Mouse (Mus musculus): ENCODE measurements around the gene Tspan4. TPM values are rescaled to one million over a fixed set of nuclear protein-coding genes. Genes with fewer than 3 reads are reported as not detected.

Tspan4 gene
- polyA plus RNA-seq, 1 experiment = 40.9 TPM

DNA sequence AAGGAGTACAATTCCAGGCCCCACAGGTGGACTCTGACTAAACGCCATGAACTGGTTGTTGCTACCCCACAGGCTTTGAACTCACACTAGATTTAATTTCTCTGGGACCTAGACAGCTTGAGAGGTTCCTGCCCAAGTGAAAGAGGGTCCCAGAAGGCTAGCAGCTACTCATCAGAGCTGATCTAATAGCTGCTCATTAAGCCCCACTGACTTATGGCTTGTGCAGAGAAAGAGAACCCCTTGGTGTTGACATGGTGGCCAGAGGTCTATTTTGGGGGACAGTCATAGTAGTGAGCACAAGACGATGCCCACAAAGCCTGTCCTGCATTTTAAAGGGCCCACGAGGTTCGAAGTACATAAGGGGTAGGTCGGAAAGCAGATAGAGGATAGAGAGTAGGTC is 880 bp upstream of the Tspan4 start:
- DNase-seq (ENCODE audit: extremely low spot score in 1 of 2, low spot score in 1 of 2) = no peak

DNA sequence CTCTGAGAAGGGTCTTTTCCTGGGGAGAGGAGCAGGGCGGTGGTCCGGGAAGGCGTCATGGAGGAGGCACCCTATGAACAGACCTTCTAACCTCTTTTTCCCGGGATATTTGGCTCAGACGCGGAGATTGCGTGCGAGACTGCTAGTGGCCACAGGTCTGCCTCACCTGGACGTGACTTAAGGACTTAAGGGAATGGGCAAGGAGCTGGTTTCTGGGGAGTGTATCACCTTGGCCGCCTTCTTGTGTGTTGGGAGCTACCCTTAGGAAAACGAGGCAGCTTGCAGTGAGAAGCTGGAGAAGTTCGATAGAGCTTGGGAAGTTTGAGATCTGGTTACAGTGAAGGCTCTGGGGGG is 742 bp downstream of the Tspan4 start:
- no peak for DNase-seq (ENCODE audit: extremely low spot score in 1 of 2, low spot score in 1 of 2)

DNA sequence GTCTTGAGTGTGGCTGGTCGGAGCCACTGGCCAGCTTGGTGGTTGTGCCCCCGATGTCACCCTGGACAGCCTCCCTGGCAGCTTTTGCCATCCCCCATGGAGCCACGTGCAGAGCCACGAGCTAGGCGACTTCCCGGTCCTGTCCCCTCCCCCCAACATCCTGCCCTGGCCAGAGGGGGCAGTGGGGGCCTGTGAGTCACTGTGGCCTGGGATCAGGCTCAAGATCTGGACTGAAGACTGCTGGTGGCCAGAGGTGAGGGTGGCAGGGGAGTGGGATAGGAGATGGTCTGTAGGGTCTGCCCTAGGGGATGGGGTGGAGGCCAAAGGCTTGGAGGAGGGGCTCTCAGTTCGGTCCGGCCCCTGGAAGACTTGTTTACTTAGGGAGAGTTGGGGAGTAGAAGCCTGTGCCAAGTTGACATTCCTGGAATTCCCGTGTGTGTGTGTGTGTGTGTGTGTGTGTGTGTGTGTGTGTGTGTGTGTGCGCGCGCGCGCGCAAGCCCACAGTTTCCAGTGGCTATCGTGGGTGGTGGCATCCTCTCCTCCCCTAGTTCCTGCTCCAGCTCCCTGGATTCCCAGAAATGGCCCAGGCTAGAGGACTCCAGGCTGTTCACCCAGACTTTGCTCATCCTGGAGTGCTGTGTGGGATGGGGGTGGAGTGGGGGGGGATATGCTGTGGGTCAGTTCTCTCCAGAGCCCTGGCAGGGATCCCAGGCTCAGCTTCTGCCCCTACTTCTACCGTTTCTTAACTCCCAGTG is 1.4 kb downstream of the Tspan4 start:
- DNase-seq (ENCODE audit: extremely low spot score in 1 of 2, low spot score in 1 of 2) = peak in 1 of 2 experiments; percentile 55

DNA sequence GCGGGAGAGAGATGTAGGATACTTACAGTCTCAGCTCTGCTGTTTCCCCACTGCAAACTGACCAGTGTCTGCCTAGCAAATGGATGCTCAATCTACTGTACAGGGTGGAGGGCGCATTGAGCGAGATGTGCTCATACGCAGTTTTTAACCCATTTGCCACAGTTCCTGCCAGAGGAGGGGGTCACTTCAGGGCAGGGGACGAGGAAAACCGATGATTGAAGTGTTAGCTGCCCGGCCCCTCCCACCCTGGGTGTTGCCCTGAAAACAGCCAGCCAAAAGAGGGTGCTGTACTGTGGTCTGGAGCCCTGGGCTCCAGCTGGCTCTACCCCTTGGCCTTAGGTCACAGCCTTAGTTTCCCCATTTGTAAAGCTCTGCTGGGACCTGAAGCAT is 1.9 kb downstream of the Tspan4 start:
- DNase-seq (ENCODE audit: extremely low spot score in 1 of 2, low spot score in 1 of 2) = no peak

DNA sequence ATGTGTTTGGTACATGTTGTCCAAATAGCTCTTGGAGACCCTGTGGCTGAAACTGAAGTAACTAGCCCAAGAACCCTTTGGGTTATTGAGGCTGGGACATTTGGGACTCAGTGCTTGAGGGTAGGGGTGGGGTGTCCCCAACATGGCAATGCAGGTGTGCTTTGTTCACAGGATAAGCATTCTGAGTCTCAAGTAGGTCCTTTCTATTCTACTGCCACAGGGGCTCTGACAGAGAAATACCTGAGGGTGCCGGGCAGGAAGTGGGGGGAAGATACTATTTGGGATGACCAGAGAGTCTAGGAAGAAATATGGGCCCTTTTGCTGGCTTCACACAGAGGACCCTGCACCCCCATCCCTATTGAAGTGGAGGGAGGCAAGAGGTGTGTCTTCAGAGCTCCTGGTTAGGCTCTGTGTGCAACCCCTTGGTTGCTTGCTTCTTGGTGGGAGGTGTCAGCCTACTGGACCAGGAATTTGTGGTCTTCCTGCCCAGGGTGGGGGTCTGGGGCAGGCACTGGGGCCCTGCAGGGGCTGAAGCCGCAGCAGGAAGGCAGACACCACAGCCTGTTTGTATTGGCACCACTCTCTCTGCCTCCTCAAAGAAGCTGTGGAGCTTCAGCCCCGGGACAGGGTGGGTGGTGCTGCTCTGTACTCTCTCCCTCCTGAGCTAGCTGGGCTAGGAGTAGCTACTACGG is 2.7 kb downstream of the Tspan4 start:
- no peak for DNase-seq (ENCODE audit: extremely low spot score in 1 of 2, low spot score in 1 of 2)

DNA sequence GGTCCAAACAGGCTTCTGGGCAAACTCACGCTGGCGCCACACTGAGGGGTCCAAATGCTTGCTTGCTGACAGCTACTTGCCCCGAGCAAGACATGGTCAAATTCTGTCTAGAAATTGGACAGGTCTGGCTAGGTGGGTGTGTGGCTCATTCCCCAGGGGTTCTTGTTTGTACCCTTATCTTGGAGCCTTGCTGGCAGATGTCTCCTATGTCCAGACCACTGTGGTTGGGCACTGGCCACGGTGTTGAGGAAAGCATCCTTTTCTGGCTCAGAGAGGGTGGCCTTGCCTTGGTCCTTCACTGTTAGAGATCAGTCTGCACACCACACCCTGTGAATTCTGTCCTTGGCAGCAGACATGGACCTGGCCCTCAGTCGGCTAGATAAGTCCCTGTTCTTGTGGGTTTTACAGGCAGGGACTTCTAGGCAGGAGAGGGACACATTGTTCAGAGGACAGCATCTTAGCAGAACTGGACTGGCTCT is 3.3 kb downstream of the Tspan4 start:
- DNase-seq (ENCODE audit: extremely low spot score in 1 of 2, low spot score in 1 of 2) = no peak

DNA sequence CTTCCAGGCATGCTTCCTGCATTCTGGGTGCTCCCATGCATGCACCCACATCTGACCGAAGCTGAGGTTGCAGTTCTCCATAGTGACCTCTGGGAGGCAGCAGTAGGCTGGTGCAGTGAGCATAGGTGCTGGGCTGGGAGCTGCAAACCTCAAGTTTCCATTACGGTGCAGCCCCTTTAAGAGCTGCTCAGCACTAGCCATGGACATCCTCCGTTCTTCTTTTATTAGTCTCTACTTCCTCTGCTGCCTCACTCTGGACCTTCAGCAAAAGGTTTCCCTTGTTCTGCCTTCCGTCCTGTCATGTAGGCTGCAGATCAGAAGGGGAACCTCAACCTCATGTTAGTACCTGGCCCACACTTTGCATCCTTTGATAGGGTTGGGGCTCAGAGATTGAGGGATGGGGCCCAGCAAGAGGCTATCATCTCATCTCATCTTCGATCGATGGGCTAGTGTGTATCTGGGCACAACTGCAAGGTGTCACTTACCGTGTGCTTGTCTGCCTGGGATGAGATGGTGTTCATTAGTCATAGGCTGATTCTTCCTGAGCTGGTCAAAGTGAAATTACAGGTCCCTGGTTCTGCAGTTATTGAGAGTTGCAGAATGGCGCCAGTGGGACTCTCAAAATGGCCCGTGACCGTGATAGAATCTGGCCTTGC is 5.9 kb downstream of the Tspan4 start:
- DNase-seq (ENCODE audit: extremely low spot score in 1 of 2, low spot score in 1 of 2) = peak in 1 of 2 experiments; percentile 85

DNA sequence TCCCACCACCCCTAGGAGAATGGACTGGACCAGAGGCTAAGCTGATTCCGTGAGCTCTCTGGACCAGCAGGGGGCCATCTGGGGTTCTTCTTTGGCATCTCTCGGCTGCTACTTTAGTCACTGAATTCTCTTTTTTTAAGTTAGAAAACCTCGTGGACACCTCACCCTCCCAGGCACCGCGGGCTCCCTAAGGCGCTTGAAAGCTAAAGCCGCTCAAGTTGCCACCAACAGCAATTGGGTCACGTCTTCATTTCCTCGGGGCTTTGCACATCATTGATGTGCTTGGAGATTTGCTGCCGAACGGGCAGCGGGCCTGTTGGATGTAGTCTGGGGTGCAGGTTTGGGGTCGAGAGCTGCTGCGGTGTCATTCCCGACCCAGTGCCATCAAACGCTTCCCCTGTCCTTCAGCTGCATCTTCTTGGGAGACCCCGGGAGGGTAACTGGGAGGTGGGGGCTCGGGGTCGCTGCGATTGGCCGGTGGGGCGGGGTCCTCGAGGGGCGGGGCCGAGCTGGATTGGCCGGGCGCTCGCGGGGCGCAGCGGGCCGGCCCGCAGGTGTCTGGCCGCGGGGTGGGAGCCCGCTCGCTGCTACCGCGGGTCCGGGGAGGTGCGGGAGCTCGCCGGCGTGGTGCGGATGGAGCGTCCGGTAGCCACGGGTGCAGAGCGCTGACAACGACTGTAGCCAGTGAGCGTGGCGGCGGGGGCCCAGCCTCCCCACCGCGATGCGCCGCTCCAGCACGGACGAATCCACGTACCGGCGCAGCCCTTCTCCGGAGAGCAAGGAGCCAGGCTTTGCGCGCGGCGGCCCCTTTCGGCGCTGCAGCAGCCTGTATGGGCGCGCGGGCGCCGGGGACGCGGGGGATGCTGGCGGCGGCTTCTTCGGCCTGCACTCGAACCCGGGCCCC is 6.7 kb downstream of the Tspan4 start:
- DNase-seq (ENCODE audit: extremely low spot score in 1 of 2, low spot score in 1 of 2) = peak in 1 of 2 experiments; percentile 61

DNA sequence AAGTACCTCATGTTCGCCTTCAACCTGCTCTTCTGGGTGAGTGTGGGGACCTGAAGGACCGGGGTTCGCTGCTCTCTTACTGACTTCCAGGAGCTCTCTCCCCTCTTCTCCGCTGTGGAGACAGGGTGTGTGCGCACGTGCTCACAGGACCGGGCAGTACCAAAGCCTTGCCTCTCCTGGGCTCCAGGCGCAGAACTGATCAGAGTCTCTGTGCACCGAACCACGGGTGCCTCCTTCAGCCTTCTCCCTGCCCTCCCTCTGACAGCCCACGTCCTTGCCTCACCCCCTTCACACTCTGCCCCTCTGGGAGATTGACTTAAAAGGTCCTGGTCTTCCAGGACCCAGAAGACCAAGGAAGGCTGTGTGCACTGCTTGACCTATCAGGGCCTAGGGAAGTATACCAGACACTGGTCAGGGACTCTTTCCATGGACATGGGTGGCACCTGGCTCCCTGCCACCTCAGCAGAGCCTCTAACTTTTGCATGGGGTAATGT is 7.5 kb downstream of the Tspan4 start:
- no peak for DNase-seq (ENCODE audit: extremely low spot score in 1 of 2, low spot score in 1 of 2)

DNA sequence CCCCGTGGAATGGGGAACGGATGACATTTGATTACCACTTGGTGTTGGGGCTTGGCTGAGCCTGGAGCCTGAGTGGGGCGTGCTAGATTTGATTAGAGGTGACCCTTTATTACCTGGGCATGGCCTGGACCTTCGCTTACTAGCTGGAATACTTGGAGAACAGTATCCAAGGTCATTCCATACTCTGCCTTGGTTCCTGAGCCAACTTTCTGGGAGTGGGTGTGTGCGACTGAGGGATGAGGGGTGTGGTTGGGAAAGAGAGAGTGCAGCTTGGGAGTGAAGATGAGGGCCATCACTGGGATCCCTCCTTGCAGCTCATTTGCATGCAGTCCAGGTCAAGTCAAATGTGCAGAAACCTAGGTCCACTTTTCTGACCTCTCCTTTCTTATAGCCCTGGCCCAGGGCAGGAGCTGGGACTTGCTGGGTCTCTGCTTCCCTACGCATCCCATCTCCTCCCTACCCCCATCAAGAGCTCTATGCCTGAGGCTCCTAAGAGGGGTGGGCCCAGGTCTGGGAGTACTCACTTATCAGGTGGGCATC is 8.1 kb downstream of the Tspan4 start:
- no peak for DNase-seq (ENCODE audit: extremely low spot score in 1 of 2, low spot score in 1 of 2)

DNA sequence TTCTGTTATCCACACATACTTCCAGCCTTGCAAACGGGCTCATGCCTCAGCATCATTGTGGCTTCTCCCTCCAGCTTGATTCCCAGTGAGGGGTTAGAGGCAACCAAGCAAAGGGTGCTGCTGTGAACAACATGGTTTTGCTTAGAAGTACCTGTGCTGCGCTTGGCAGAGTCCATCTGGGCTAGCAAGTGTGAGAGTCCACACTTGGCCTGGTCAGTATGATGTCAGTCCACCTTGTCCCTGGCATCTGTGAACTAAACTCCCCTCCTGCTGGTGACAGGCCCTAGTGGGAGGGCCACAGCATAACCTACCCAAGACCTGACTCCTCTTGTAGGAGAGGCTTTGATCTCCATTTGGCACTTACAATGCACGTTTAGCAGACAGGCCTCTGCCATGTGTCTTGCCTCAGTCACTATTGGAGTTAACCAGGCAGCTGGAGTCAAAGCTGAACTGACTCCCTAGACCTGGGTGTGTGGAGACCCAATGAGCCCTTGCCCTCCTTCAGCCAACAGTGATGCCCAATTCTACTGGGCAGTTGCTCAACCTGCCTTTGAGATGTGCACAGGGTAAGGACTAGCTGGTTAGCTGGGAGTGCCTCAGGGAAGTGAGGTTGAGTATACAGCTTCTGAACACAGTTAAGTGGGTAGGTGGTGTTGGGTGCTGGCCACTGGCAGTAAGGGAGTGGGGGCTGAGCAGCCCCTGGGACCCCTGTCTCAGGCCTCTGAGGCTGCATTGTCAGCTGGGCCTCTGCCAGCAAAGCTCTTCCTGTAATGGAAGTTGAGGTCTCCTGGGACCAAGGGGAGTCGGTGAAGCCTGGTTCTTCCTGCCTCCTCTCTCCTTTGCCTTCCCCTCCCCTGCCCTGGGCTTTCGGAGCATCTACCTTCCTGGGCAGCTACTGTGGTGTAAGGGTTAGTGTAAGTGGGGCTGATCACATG is 9.4 kb downstream of the Tspan4 start:
- no peak for DNase-seq (ENCODE audit: extremely low spot score in 1 of 2, low spot score in 1 of 2)

DNA sequence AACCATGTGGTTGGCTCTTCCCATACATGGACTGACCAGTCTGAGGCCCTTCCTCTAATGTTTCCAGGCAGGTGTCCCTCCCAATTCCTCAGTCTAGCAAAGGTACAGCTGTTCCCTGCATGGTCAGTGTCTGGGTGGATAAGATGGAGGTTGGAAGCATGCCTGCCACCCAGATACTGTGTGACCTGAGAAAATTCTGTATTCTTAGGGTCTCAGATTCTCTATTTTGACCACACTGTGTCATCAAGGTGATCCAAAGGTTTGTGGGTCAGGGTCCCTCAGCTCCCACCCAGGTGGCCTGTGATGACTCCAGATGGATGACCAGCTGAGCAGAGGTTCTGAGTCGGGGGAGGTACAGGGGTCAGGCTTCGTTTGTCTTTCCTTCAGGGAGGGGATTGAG is 10.1 kb downstream of the Tspan4 start:
- no peak for DNase-seq (ENCODE audit: extremely low spot score in 1 of 2, low spot score in 1 of 2)

DNA sequence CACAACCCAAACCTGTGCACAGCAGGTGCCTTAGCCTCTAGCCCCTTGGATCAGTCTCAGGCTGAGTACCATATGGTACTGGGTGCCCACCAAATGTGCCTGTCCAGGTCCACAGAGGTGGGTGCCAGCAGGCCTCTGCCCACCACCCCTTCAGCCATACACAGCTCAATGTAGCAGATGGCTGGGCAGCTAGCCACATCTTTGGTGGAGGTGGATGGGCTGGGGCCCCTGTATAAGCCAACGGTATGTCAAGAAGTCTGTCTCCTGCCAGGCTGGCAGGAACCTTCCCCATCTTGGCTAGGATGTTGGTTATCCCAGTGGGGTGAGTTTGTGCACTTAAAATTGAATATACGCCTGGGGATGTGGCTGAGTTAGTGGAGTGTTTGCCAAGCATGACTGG is 10.6 kb downstream of the Tspan4 start:
- no peak for DNase-seq (ENCODE audit: extremely low spot score in 1 of 2, low spot score in 1 of 2)

DNA sequence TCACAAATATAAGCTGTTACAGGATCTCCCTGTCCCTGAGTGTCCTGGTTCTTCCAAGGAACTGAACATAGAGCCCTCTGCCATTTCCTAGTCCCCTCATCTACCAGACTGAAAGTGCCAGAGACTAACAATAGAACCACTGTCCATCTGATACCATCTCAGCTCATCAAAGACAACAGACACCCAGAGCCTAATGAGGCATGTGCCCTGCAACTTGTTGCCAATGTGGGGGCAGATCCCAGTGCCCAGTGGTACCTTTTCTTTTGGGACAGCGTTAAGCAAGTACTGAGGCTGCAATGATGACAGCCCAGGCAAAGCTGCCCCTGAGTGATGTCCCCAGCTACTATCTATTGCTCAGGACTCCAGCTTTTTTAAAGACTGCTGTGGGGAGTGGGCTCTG is 11.2 kb downstream of the Tspan4 start:
- DNase-seq (ENCODE audit: extremely low spot score in 1 of 2, low spot score in 1 of 2) = no peak

DNA sequence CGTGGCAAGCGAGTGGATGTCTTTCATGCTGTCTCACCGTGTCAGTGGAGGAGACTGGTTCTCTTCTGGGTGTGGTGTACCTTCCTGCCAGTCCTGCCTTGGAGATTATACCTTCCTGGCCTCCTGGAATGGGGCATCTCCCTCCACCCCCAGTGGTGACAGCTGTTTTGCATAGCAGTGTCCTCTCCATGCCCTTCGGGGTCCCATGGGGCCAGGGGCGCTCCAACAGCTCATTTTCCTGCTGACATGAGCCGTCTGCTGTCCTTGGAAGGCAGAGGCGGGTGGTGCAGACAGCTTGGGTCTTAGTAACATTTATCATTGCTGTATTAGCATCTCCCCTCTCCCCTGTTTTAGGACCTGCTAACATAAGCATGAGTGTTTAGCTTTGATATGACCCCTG is 12.1 kb downstream of the Tspan4 start:
- DNase-seq (ENCODE audit: extremely low spot score in 1 of 2, low spot score in 1 of 2) = no peak

DNA sequence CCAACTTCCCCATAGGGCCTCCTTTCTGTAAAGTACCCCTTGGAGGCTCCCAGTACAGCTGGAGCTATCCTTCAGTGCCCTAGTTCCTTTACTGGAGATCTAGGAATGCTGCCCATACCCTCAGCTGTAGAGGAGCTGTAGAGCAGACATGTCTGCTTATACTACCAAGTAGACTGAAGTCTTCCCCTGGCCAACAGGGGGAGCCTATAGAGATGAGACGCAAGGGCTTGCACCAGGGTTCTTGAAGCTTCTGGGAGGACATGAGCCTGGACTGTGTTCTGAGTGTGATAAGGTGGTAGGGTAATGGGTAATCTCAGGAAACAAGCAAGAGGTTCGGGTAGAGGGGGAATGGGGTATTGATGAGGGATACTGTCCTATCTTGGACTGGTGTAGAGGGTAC is 16.1 kb downstream of the Tspan4 start:
- DNase-seq (ENCODE audit: extremely low spot score in 1 of 2, low spot score in 1 of 2) = no peak

DNA sequence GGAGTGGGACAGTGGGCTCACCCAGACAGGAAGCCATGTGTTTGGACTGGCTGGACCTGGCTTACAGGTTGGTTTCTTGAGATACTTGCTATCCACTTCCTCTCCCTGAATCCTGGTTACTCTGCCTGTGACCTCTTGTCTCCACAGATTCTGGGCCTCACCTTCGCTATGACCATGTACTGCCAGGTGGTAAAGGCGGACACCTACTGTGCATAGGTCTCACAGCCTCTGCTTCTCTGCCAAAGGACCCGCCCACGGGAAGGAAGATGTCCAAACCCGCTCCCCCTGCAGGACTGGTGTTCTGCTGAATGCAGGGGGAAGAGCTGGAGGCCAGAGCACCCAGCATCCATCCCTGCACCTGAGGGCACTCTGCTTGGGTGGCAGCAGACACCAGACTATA is 17.7 kb downstream of the Tspan4 start:
- no peak for DNase-seq (ENCODE audit: extremely low spot score in 1 of 2, low spot score in 1 of 2)

DNA sequence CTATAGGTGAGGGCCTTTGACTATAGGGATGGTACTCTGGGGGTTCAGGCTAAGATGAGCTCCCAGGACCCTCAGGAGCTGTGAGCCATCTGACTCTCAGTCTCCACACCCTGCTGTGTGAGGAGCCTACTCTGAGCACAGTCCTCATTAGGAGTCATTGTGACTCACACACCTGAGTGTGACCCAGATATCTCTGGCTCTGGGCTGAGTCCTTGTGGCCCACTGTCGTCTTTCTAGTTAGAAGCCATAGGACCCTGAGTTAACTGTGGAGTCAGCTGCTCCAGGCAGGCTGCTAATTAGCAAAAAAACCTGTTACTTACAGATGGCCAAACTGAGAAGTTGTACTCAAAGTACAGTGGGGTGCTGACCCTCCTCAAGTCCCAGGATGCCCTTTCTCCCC is 18.7 kb downstream of the Tspan4 start:
- no peak for DNase-seq (ENCODE audit: extremely low spot score in 1 of 2, low spot score in 1 of 2)

DNA sequence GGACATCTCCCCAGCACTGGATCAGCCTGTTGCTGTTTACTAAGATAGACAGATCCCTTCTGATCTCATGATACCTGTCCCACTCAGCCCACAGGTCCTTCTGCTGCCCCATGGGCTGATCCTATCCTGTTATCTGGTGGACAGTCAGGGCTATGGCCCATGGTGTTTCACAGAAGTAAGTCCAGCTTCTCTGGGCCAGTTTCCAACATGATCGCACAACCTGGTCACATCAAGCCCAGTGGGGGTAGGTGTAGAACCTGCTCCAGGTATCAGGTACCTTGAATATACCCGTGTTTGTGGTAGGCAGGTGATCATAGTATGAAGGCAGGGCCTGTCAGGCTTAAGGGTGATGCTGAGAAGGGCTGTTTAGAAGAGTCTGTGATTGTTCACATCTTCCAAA is 20.3 kb downstream of the Tspan4 start:
- DNase-seq (ENCODE audit: extremely low spot score in 1 of 2, low spot score in 1 of 2) = no peak

Measured in frontal cortex, adult 2 months (tissue).